Mouse (Mus musculus) olfactory bulb, adult 2 months (tissue): ENCODE data around the gene Eps8l1. TPM values are rescaled to one million over a fixed set of nuclear protein-coding genes. Genes with fewer than 3 reads are reported as not detected.

Experiments
- H3K27ac ChIP-seq: fragments of 200-500 bp; 2 replicates; pipeline ENCODE4 v1.5.1; 2012; ENCODE audit warnings: low read depth, low read length; ENCODE audit not compliant: insufficient read depth
- H3K4me1 ChIP-seq: fragments of 200-500 bp; 2 replicates; pipeline ENCODE4 v1.6.1; 2012; ENCODE audit warnings: low read length; ENCODE audit not compliant: control insufficient read depth, insufficient read depth
- H3K4me3 ChIP-seq: fragments of 200-500 bp; 2 replicates; pipeline ENCODE4 v1.5.1; 2012; ENCODE audit warnings: mild to moderate bottlenecking, low read depth, low read length, moderate library complexity; ENCODE audit not compliant: insufficient read depth
- CTCF ChIP-seq: fragments of 200-500 bp; IDR thresholded peaks from 2 replicates; pipeline ENCODE4 v1.5.1; 2012; ENCODE audit warnings: low read depth, mild to moderate bottlenecking, low read length, moderate library complexity; ENCODE audit not compliant: insufficient read depth
- POLR2A ChIP-seq: fragments of 200-500 bp; IDR thresholded peaks from 2 replicates; pipeline ENCODE4 v1.6.1; 2012; ENCODE audit warnings: mild to moderate bottlenecking, low read depth, low read length, moderate library complexity; ENCODE audit not compliant: insufficient read depth
- WGBS: fragments of 180-500 bp; shearing (Covaris S2); methylation state at CpG from one replicate; pipeline ENCODE4 v1.1.7; 2018; 5-methylcytosine and 5-hydroxymethylcytosine counted together
- polyA plus RNA-seq: library from polyadenylated mRNA; stranded (reverse); fragments of >200 nt; gene quantifications from 2 replicates; pipeline ENCODE4 v1.2.4, GENCODE M21; 2012; ENCODE audit warnings: low replicate concordance; ENCODE audit not compliant: missing spikeins, insufficient read depth, insufficient read length

Gene Eps8l1
- polyA plus RNA-seq, 1 experiment = not detected

GRCm38 (mm10) chr7:4503858-4504257 lies 43.4 kb downstream of the Eps8l1 start:
- Histone ChIP-seq H3K27ac (no peak overlapping the region), H3K4me1 (peaks cover 10% of the 10 kb centered on the region), H3K4me3 (no peak overlapping the region)
- WGBS = 78% methylated on average over 5 of the region's 5 CpGs
- TF ChIP-seq CTCF (no peak), POLR2A (no peak)

GRCm38 (mm10) chr7:4504646-4505435 lies 44.4 kb downstream of the Eps8l1 start:
- 72% methylated on average over 11 of the region's 11 CpGs for WGBS
- peaks cover 3% of the 10 kb centered on the region for H3K4me1 ChIP-seq
- TF ChIP-seq CTCF (no peak), POLR2A (no peak)
- H3K27ac ChIP-seq = no peak overlapping the region
- no peak overlapping the region for H3K4me3 ChIP-seq

GRCm38 (mm10) chr7:4507220-4507619 lies 46.7 kb downstream of the Eps8l1 start:
- no peak for TF ChIP-seq CTCF
- TF ChIP-seq POLR2A = no peak

GRCm38 (mm10) chr7:4508062-4508738 lies 47.7 kb downstream of the Eps8l1 start:
- WGBS = 64% methylated on average over 32 of the region's 32 CpGs
- no peak for TF ChIP-seq POLR2A
- TF ChIP-seq CTCF = no peak

More at GRCm38 (mm10) chr7:4507220-4507619, 46.7 kb downstream of the Eps8l1 start:
- no peak overlapping the region for H3K4me3 ChIP-seq
- H3K4me1 ChIP-seq = no peaks in the 10 kb centered on the region
- H3K27ac ChIP-seq = no peak overlapping the region
- 91% methylated on average over 3 of the region's 4 CpGs for WGBS

GRCm38 (mm10) chr7:4508739-4509116 lies 48.3 kb downstream of the Eps8l1 start:
- TF ChIP-seq POLR2A (no peak), CTCF (no peak)
- WGBS = 88% methylated on average over 8 of the region's 8 CpGs
- Histone ChIP-seq H3K4me1 (no peaks in the 10 kb centered on the region), H3K27ac (no peak overlapping the region), H3K4me3 (no peak overlapping the region)

More at GRCm38 (mm10) chr7:4508062-4508738, 47.7 kb downstream of the Eps8l1 start:
- H3K4me3 ChIP-seq = no peak overlapping the region
- H3K27ac ChIP-seq = no peak overlapping the region
- H3K4me1 ChIP-seq = no peaks in the 10 kb centered on the region

GRCm38 (mm10) chr7:4509863-4510608 lies 49.6 kb downstream of the Eps8l1 start:
- Histone ChIP-seq H3K4me3 (no peak overlapping the region), H3K4me1 (peaks cover 3% of the 10 kb centered on the region), H3K27ac (no peak overlapping the region)
- no peak for TF ChIP-seq POLR2A
- TF ChIP-seq CTCF = peak; percentile 55
- 17% methylated on average over 24 of the region's 24 CpGs for WGBS

- H3K4me3 ChIP-seq = no peak overlapping the region
- 76% methylated on average over 8 of the region's 8 CpGs for WGBS
- no peak for TF ChIP-seq POLR2A
- TF ChIP-seq CTCF = no peak
- H3K4me1 ChIP-seq = peaks cover 11% of the 10 kb centered on the region
- H3K27ac ChIP-seq = no peak overlapping the region
These were observed 51.2 kb downstream of the Eps8l1 start for GRCm38 (mm10) chr7:4511489-4512224.

GRCm38 (mm10) chr7:4513236-4513635 lies 52.8 kb downstream of the Eps8l1 start:
- Histone ChIP-seq H3K27ac (no peak overlapping the region), H3K4me3 (no peak overlapping the region), H3K4me1 (peaks cover 11% of the 10 kb centered on the region)
- TF ChIP-seq CTCF = peak; percentile 91
- TF ChIP-seq POLR2A = no peak
- 32% methylated on average over 13 of the region's 13 CpGs for WGBS
